Mouse (Mus musculus): ENCODE measurements around the gene Tmf1. TPM values are rescaled to one million over a fixed set of nuclear protein-coding genes. Genes with fewer than 3 reads are reported as not detected.

Gene Tmf1
- polyA plus RNA-seq, 1 experiment from 2014 or later, result 34.4 TPM

- no peaks in the 10 kb centered on the region for H3K27me3 ChIP-seq (ENCODE audit: control insufficient read depth, insufficient read depth, low read length)
- 67% methylated on average over 3 of the region's 3 CpGs for WGBS
- ATAC-seq (ENCODE audit: insufficient number of reproducible peaks, insufficient read depth, low FRiP score, low read depth), result no peak
Observed at GRCm38 (mm10) chr6:97114821-97115220, 64.1 kb downstream of the Tmf1 start.

DNA sequence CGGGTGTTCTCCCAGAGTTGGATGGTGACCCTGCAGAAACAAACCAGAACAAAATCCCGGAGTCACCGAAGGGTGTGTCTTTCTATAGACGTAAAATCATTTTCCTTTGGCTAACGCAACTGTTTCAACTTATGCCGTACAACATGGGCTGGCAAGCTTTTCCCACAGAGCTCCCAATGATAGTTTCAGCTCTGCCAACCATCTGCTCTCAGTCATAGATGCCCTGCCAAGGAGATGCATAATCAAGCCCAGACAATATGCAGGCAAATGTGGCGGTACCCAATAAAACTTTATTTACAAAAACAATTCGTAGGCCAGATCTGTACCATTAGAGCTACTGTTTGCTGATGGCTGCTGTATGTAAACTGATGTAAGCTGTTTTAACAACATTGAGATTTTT lies 66.7 kb downstream of the Tmf1 start:
- WGBS, result 94% methylated on average over 8 of the region's 8 CpGs
- ATAC-seq (ENCODE audit: insufficient number of reproducible peaks, insufficient read depth, low FRiP score, low read depth), result no peak
- no peak overlapping the region for H3K4me3 ChIP-seq (ENCODE audit: low read depth, low read length)
- H3K36me3 ChIP-seq (ENCODE audit: control insufficient read depth, insufficient read depth, low read length), result no peaks in the 10 kb centered on the region
- H3K4me2 ChIP-seq (replicated peaks; ENCODE audit: low read depth, low read length), result no peak overlapping the region
- H3K9ac ChIP-seq (replicated peaks; ENCODE audit: low read depth, low read length), result no peak overlapping the region
- H3K27me3 ChIP-seq (ENCODE audit: control insufficient read depth, insufficient read depth, low read length), result no peaks in the 10 kb centered on the region
- no peak overlapping the region for H3K27ac ChIP-seq (ENCODE audit: low read length)
- no peaks in the 10 kb centered on the region for H3K9me3 ChIP-seq (ENCODE audit: control insufficient read depth, low read depth, low read length)
- H3K4me1 ChIP-seq (ENCODE audit: control insufficient read depth, insufficient read depth, low read length), result no peaks in the 10 kb centered on the region

More at GRCm38 (mm10) chr6:97114821-97115220, 64.1 kb downstream of the Tmf1 start:
- Histone ChIP-seq H3K27ac (ENCODE audit: low read length) (no peak overlapping the region), H3K36me3 (ENCODE audit: control insufficient read depth, insufficient read depth, low read length) (peaks cover 2% of the 10 kb centered on the region), H3K9ac (replicated peaks; ENCODE audit: low read depth, low read length) (no peak overlapping the region), H3K4me1 (ENCODE audit: control insufficient read depth, insufficient read depth, low read length) (no peaks in the 10 kb centered on the region), H3K4me2 (replicated peaks; ENCODE audit: low read depth, low read length) (no peak overlapping the region), H3K9me3 (ENCODE audit: control insufficient read depth, low read depth, low read length) (no peaks in the 10 kb centered on the region), H3K4me3 (ENCODE audit: low read depth, low read length) (no peak overlapping the region)

DNA sequence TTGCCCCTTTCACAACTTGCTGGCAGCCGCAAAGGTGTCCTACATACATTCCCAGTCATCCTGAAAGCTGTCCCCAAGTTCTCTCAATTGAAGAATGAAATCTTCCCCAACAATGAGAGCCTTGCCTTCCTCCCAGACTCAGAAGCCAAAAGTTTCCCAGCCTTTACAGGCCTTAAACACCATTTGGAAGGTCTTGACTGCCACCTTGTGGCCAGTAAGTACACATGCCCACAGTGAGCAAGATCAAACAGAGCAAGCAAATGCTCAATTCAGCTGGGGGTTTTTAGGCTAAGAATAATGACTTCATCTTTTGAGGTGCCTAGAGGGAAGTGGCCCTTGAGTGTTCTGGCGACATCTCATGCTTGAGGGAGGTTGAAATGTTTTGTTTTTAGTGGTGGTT lies 72.1 kb downstream of the Tmf1 start:
- no peak overlapping the region for H3K4me3 ChIP-seq (ENCODE audit: low read depth, low read length)
- no peak overlapping the region for H3K4me2 ChIP-seq (replicated peaks; ENCODE audit: low read depth, low read length)
- no peaks in the 10 kb centered on the region for H3K9me3 ChIP-seq (ENCODE audit: control insufficient read depth, low read depth, low read length)
- ATAC-seq (ENCODE audit: insufficient number of reproducible peaks, insufficient read depth, low FRiP score, low read depth), result peak; percentile 59; the same call in 1 of the 2 replicates
- H3K27ac ChIP-seq (ENCODE audit: low read length), result no peak overlapping the region
- no peak overlapping the region for H3K9ac ChIP-seq (replicated peaks; ENCODE audit: low read depth, low read length)
- WGBS, result 24% methylated on average over 2 of the region's 2 CpGs
- H3K4me1 ChIP-seq (ENCODE audit: control insufficient read depth, insufficient read depth, low read length), result no peaks in the 10 kb centered on the region
- H3K27me3 ChIP-seq (ENCODE audit: control insufficient read depth, insufficient read depth, low read length), result no peaks in the 10 kb centered on the region; the same call in 1 of the 2 replicates
- no peaks in the 10 kb centered on the region for H3K36me3 ChIP-seq (ENCODE audit: control insufficient read depth, insufficient read depth, low read length)

- no peaks in the 10 kb centered on the region for H3K9me3 ChIP-seq (ENCODE audit: control insufficient read depth, low read depth, low read length)
- H3K4me2 ChIP-seq (replicated peaks; ENCODE audit: low read depth, low read length), result no peak overlapping the region
- no peaks in the 10 kb centered on the region; the same call in 1 of the 2 replicates for H3K27me3 ChIP-seq (ENCODE audit: control insufficient read depth, insufficient read depth, low read length)
- H3K4me3 ChIP-seq (ENCODE audit: low read depth, low read length), result no peak overlapping the region
- H3K27ac ChIP-seq (ENCODE audit: low read length), result no peak overlapping the region
- no peaks in the 10 kb centered on the region for H3K4me1 ChIP-seq (ENCODE audit: control insufficient read depth, insufficient read depth, low read length)
- no peak for ATAC-seq (ENCODE audit: insufficient number of reproducible peaks, insufficient read depth, low FRiP score, low read depth)
- H3K36me3 ChIP-seq (ENCODE audit: control insufficient read depth, insufficient read depth, low read length), result no peaks in the 10 kb centered on the region
- no peak overlapping the region for H3K9ac ChIP-seq (replicated peaks; ENCODE audit: low read depth, low read length)
- 81% methylated on average over 8 of the region's 8 CpGs for WGBS
Observed at GRCm38 (mm10) chr6:97106106-97106505, 72.8 kb downstream of the Tmf1 start.

DNA sequence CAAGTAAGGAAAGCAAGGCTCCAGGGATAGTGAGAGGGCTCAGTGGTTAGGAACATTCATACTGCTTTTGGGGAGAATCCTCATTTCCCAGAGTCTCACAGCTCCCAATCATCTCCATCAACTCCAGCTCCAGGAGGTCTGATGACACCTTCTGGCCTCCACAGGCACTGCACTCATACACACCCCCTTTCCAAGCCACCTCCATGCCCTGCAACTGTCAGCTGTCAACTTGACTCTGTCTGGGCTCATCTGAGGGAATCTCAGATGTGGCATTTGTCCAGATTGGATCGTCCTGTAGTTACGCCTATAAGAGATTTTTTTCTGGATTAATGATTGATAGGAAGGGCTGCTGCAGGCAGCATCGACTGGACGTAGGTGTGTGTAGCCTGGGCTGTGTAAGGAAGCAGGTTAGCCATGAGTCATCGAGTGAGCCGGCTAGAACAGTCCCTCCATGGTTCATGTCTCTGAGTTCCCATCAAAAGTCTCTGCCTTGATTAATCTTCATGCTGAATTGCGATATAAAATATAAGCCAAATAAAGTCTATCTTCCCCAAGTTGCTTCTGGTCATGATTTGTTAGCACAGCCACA lies 74.6 kb downstream of the Tmf1 start:
- H3K27ac ChIP-seq (ENCODE audit: low read length), result no peak overlapping the region
- H3K9ac ChIP-seq (replicated peaks; ENCODE audit: low read depth, low read length), result no peak overlapping the region
- no peaks in the 10 kb centered on the region for H3K4me1 ChIP-seq (ENCODE audit: control insufficient read depth, insufficient read depth, low read length)
- H3K4me2 ChIP-seq (replicated peaks; ENCODE audit: low read depth, low read length), result no peak overlapping the region
- WGBS, result 72% methylated on average over 7 of the region's 7 CpGs
- H3K9me3 ChIP-seq (ENCODE audit: control insufficient read depth, low read depth, low read length), result no peaks in the 10 kb centered on the region
- no peak overlapping the region for H3K4me3 ChIP-seq (ENCODE audit: low read depth, low read length)
- no peak for ATAC-seq (ENCODE audit: insufficient number of reproducible peaks, insufficient read depth, low FRiP score, low read depth)
- no peaks in the 10 kb centered on the region; the same call in 1 of the 2 replicates for H3K27me3 ChIP-seq (ENCODE audit: control insufficient read depth, insufficient read depth, low read length)
- H3K36me3 ChIP-seq (ENCODE audit: control insufficient read depth, insufficient read depth, low read length), result no peaks in the 10 kb centered on the region

Other genes with a start within 250 kb of the Tmf1 start
- 0.29 TPM in 1 of 2 replicates, not detected in the other for gene Fam19a4, start 118.7 kb downstream of the Tmf1 start, polyA plus RNA-seq (2014; fragmentation: Nextera tagmentation; extraction: Ambion mirVana)
- 9.9 and 11.7 TPM in 2 replicates for gene Eogt, start 29.9 kb downstream of the Tmf1 start, polyA plus RNA-seq (2014; fragmentation: Nextera tagmentation; extraction: Ambion mirVana)
- 79.9 and 85.7 TPM in 2 replicates for gene Uba3, start 26.5 kb upstream of the Tmf1 start, polyA plus RNA-seq (2014; fragmentation: Nextera tagmentation; extraction: Ambion mirVana)
- gene Arl6ip5, start 31.6 kb upstream of the Tmf1 start, polyA plus RNA-seq (2014; fragmentation: Nextera tagmentation; extraction: Ambion mirVana), result 29.0 and 34.5 TPM in 2 replicates
- gene Lmod3, start 73.6 kb upstream of the Tmf1 start, polyA plus RNA-seq (2014; fragmentation: Nextera tagmentation; extraction: Ambion mirVana), result not detected in 2 replicates